Mouse (Mus musculus) layer of hippocampus, postnatal 10 days (tissue): ENCODE measurements around the gene Prkd3. TPM values are rescaled to one million over a fixed set of nuclear protein-coding genes. Genes with fewer than 3 reads are reported as not detected.

Experiments
- DNase-seq, 2 experiments: peaks; one replicate each; pipeline ENCODE4 v3.0.0; 2021; ENCODE audit warnings: low spot score in 2 of 2
- long read RNA-seq: library from polyadenylated mRNA; stranded (forward); transcript quantifications from one replicate; pipeline ENCODE4 v2.0.0, GENCODE M21; 2023
- total RNA-seq, 2 experiments: library from RNA; stranded (reverse); gene quantifications; 2 replicates each; pipeline ENCODE4 v1.2.3; 2021

The Prkd3 gene
- total RNA-seq: 10 to 100 TPM; 17.2 to 18.8 TPM
- long read RNA-seq, full-length matches to known transcripts: 1 of 6 reads
- long read RNA-seq, partial matches to known transcripts: 0 of 6 reads
- long read RNA-seq, other reads (novel, unspliced or antisense): 5 of 6 reads

DNA sequence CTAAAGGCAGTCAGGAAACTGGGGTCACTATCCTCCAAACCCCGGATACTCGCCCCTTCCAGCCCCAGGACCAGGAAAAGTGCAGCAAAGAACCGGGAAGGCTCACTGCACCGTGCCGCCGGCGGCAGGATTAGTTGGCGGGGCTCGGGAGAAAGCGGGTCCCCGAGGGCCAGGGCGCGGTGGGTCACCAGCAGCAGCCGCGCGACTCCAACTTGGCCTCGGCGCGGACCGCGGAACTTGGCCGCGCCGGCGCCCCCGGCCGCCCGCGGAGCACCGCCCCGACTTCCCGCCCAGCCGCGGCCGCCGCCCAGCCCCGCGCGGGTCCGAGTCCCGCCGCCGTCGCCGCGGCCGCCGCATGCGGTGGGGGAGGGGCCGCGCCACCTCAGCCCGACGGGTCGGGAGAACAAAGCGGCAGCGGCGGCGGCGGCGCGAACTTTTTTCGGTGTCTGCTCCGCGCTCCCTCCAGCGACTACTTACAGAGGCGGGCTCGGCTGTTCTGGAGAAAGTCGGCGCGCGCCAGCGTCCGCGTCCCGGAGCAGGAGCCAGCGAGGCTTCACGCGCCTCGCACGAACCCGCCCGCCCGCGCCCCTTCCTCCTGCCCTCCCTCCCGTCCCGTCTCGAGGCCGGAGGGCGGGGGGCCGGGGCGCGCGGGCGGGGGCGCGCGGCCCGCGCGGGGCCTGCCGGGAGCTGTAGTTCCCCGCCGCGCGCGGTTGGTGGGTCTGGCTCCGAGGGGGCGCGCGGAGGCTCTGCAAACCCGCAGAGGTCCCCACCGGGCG, at the start of gene Prkd3:
Gene Prkd3 (minus strand): TSS at position 609 of the 776 bp plus-strand sequence.
- peak; percentile 66 to 69 for DNase-seq

DNA sequence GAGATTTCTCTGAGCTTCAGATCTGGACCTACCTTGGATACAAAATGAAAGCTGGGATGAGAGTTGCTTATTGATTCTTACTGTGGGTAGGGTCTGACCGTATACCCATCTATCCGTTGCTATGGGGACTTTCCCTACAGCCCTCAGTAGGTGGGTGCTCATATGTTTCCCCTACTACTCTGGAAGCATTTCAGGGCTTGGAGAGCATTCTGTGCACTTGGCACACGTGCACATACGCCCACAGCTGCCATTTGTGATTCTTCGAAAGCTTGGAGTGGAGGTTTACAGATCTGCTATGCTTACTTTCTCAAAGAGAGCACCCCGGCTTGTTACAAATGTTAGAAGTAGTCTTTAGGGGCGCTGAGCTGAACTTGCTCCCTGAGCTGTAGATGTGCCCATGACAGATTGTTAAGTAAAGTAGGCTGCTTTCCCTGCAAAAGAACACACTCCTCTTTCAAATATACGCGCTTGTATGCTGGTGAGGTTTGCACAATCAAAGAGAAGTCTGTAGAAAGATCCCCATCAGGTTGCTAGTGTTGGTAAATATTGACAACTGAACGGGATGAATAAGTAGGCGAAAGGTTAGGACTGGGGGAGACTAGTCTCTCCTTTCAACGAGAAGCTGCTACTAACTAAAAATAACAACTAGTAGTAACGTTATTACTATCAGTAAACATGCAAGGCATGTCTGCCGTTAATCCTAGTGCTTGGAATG, 49.3 kb upstream of the Prkd3 start:
- DNase-seq: peak; percentile 49 to 52

DNA sequence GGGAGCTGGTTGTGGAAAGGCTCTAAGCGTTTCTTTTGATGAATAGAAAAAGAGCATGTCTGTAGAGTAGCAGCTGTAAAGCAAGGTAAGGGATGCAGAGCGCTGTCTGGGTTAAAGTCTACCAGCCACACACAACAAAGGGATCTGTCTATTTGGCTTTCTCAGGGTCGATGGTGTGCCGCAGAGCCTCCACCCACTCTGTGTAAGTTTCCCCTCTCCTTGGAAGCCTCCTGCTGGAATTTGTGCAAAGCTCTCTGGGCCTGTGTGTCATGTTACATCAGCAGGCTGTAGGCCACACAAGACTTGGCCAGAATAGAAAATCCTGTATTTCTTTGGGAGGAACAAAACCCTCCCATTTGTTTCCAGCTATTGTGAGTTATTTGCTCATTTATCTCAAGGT, 48.4 kb upstream of the Prkd3 start:
- DNase-seq: no peak

DNA sequence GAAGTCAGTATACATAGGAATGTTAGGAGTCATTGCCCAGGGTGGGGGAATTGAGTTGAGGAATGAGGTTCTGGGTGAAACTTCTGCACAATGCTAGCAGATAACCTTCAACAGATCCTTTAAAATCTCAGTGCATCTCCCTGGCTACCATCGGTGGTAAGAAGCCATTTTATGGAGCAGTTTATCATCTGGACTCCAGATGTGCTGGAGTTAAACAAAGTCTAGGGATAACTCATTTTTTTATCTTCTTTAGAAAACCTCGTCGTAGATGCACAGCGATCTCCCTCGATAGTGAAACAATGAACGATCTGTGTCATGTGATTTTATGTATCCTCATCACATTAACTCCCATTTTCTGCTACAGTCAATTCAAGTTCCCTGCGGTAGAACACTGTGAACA, 48.0 kb upstream of the Prkd3 start:
- DNase-seq: no peak

DNA sequence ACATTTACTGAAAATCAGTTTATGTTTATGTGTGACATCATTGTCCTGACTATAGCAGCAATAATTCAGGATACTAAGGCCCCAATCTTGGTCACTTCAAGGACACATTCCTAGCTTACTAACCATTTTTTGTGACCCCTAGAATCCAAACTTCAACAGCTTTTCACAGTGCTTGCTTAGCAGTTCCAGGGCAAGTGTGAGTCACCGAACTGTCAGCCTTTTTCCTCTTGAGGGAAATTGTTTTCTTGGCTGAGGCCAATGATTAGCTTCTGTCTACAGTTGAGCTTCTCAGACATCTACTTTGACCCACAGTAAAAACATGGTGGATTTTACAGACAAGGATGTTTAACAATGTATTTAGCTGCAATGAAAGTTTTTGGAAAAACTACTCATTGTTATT, 43.6 kb upstream of the Prkd3 start:
- no peak for DNase-seq

DNA sequence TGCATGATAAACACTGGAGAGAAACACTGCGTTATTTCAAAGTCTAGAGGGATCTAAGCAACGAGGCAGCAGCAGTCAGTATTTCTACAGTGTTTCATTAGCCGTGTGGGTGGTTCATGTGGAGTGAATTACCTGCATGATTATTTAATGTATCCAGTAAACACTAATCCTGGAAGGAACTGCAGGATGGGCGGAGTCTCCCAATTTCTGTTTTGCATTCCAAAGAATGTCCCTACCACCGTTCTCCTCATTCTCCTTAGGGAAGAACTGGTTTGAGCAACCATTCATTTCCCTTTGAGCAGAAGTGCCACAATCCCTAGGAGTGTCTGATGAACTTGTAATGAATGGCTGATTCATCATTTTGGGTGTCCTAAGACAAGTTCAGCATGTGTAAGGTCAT, 39.6 kb upstream of the Prkd3 start:
- no peak for DNase-seq

DNA sequence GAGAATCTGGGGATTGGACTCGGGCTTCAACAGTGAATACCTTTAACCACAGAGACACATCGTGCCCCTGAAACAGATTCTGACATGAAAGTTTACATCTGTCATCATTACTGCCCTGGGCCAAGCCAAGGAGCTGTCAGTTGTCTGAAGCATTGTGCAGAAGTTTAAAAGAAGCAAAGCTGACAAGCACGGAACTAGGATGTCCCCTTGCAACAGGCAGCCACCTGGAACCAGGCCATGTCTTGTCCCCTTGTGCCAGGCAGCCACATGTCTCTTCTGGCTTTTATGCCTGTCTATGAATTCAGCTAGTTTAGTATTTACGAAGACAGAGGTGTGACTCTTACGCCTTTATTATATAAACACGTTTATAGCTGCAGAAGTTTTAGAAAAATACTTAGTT, 37.7 kb upstream of the Prkd3 start:
- DNase-seq: no peak

DNA sequence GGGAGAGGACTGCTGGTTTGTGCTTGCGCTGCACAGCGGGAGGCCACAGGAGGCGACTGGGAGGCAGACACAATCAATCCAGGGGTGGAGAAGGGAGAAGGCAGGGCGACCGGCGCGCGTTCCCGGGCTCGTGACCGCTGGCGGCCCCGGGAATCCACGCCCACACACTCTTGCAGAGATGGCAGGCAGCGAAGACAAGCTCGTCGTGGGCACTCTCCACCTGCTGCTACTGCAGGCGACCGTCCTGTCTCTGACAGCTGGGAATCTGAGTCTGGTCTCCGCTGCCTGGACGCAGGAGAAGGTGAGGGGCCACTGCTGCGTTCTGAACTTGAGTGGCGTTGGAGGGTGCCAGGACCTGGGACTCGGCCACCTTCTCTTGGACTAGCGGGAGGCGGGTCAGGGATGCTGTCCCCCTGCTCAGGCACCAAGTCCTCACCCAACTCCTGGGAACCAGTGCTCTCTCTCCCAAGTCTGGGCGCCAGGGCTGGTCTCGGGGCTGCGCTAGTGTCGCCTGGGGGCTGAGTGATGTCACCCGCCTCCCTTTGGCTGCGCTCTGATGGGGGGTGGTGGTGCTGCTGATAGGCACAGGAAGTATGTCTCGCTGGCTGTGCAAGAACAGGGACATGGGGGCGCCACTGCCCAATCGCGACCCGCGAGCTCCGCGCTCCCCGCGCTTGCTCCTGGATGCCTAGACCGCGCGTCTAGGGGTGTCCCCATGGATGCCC, 31.6 kb upstream of the Prkd3 start:
- DNase-seq: peak; percentile 67 to 77

DNA sequence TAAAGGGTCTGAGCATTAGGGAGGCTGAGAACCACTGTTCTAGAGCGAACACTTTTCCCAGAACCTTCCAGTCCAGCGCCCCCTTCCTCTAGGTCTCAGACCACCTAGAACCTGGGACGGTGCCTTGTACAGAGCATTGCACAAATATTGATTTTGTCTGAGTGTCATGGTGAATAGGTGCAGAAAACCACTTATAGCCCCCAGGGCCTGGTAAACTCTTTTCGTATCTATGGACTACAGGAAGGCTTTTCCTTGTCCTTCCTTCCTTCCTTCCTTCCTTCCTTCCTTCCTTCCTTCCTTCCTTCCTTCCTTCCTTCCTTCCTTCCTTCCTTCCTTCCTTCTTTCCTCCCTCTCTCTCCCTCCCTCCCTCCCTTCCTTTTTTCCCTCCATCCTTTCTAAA, 31.0 kb upstream of the Prkd3 start, which contains the start of gene Qpct:
Gene Qpct (plus strand): TSS at position 301 of the 400 bp plus-strand sequence.
- no peak for DNase-seq

DNA sequence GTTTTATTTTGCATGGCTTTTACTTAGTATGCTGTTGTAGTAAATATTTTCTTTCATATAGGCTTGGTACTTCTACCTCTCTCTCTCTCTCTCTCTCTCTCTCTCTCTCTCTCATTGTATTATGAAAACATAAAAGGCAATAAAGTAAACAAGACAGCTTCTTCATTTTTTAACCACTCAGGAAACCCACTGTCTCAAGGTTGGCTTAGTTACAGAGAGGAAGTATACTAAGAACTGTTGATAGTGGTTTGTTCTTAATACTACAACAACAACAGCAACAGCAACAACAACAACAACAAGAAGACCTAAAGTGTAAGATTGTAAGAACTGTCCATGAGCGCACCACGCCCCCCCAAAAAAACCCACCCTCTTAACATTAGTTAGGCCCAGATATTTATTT, 23.1 kb upstream of the Prkd3 start:
- DNase-seq: no peak

DNA sequence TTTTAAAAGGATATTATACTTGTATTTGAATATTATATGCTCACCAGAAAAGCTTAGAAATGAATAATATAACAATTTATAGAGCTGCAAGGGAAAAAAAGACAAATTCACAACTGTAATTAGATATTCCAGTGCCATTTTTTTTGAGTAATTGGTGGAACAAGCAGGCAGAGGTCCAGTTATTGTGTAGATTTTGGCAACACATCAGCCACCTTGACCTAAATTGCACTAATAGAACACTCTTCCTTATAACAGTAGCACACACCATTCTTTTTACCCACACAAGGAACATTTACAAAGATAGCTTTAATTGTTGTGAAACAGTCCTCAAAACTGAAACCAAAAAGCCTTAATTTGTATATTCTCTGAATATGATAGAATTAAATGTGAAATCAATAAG, 19.0 kb upstream of the Prkd3 start:
- DNase-seq: no peak

DNA sequence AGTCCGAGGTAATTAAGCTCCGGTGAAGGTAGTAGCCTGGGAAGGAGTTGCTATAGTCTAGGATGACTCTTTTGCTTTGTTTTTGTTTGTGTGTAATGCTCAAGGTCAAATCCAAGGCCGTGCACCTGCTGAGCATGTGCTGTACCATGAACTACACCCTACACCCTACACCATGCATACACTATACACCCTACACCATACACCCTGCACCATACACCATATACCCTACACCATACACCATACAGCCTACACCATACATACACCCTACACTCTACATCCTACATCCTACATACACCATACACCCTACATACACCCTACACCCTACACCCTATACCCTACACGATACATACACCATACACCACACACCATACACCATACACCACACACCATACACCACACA, 12.2 kb upstream of the Prkd3 start:
- no peak for DNase-seq

DNA sequence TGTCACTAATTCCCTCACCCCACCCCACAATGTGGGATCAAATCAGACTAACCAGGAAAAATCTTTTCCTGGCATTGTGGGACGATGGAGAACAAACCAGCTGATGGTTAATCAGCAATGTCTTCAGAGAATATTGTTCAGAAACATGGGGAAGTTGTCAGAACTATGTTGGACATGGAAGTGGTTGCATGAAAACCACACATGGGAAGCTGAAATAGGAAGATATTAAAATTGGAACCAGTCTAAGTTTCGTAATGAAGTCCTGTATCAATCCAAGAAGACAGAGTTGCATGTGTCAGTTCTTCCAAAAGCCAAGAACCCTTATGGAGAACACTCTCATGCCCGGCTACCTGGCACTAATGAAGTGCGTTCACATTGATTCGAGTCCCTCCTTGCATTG, 11.0 kb upstream of the Prkd3 start:
- no peak for DNase-seq

DNA sequence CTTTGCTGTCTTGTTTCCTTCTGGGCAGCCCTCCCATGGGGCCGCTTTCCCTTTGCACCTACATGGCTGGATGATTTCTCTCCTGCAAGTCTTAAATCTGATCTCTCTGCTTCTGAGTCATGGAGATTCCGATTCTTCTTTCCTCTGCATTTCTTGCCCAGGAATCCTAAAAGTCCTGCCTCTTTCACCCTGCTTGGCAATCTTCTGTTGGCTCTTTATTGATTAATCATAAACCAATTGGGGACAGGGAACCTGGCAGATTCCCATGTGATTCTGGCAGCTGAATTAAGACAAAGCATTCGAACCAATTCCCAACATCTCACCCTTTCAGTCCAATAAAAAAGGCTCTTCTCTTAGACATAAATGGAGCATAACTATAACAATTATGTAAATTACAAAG, 8.6 kb upstream of the Prkd3 start:
- DNase-seq: no peak

DNA sequence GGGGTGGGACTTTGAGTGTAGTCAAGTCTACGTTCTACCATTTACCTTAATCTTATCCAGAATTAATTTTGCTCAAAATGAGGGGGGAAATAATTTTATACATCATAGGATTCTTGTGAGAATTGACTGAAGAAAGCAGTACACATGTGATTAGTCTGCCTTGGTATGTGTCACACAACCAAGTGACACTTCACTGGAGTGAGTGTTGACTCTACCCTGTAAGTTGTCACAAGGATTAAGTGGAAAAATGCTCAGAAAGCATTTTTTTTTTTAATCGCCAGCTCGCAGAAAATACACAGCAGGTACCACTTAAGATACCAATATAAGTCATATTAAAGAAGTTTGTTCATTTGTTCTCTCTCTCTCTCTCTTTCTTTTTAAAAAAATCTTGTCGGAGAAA, 3.9 kb upstream of the Prkd3 start:
- no peak for DNase-seq

DNA sequence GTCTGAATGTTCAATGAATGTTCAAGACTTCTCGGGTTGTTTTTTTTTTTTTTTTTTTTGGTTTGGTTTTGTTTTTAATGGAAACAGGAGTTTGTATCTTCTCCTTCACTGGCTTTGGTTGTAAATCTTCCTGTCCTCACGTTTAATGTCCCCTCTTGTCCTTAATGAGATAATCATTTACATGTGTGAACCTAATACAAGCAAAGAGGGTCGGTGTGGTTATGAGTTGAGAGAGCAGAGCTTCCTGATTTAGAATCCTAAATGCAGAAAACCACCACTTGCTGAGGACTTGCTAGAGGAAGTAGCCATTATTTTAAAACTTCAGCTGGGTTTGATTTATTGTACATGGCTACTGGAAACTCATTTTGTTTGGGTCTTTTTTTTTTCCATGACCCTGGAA, 2.1 kb upstream of the Prkd3 start:
- DNase-seq: no peak

DNA sequence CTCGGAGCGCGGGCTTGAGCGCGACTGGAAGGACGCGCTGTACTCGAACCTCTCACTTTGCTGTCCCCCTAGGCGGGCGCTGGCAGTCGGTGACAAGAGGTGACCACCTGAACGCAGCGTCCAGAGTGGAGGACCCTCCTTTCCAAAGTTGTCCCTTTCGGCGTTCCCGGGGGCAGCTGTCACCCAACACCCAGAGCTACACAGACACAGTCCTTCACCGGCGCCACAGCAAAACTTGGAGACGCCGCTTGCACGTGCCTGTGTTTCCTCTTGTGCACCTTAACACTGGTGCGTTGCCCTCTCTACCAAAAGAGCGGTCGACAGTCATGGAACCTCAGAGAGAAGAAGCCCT, 344 bp upstream of the Prkd3 start:
- DNase-seq: no peak

DNA sequence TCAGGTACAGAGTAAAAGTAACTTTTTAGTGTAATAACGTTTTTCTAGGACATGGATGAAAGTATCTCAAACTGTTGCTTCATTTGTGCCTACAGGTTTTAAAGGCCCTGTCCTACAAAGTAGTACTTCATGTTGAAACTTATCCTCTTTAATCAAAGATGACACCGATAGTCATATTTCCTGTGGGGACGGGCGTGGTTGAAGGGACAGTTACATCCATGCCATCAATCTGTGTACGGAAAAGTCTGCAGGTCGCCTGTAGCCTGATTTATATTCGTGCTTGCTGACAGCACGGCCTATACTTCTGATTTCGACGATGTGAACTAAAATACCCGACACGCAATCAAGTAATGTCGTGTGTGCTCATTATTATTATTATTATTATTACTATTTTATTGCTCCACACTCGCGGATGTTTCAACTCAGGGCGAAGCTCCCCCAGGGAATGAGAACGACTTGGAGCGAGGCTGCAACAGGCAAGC, 849 bp downstream of the Prkd3 start:
- DNase-seq: no peak

DNA sequence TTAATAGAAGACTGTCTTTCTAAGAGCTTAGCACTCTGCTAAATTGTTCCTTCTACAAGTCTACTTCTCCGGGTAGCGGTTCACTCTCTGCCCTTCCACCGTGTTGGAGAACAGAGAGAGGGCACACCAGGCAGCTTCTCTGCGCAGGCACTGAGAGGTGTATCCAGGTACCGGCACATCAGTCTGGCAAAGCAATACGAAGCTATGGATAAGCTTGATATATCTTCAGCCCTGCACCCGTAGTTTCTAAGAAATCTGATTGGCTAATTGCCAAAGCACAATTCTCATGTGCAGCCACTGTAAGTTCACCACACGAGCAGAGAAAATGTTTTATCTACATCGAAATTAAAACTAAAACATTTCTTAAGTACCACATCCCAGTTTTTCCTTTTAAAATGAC, 2.2 kb downstream of the Prkd3 start:
- no peak for DNase-seq

DNA sequence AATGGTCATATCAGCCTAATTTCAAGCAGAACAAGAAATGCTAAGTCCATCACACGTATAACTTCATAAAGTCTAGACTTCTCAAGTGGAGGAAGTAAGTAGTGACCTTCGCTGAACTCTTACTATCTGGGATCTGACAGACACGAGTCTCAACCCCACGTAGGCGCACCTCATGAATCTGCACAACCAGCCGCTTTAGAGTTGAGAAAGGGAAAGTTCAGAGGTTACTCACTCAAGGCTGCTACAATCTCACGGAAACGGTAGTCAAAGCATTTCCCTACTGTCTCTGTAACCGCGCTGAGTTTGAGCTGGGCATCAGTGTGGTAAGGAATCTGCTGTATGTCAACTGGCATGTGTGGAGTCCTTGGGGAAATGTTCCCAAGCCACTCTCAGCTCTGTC, 4.8 kb downstream of the Prkd3 start:
- no peak for DNase-seq

DNA sequence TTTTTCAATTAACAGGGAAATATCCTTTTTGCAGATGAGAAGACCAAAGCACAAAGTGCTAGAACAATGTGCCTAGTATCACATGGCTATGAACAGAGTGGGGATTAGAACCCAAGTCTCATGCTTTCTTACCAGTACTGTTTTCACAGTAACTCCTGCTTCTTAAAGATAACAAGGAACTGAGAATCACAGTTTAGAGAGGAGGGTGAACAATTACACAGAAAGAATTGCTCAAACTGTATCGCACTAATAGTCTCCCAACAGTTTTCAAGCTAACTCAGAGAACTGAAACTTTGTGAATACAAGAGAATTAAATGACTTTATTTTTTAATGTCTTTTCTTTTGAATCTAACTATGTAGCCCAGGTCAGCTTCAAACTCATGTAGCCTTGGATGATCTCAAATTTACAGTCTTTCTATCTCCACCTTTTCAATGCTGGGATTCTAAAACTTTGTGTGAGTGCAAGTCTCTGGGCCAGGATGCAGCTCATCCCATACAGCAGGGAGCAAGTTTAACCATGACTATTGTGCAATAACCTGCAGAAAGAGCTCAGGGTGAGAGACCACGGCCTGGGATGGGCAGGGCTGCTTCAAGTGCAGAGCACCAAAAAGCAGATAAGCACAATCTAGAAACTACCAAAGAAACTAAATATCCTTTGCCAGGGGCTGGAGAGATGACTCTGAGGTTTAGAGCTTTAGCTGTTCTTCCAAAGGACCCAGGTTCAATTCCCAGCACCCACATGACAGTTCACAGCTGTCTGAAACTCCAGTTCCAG, 5.5 kb downstream of the Prkd3 start:
- no peak for DNase-seq
